Mouse (Mus musculus) right cerebral cortex, postnatal 25 days (tissue): ENCODE data around the gene Atg16l1.
"Not testable (repeated sequence)": the region's sequence is repeated elsewhere in the genome, so short reads cannot be mapped to it uniquely, and the experiment has no call there.

Experiments used
- DNase-seq: peaks from one replicate; pipeline ENCODE4 v3.0.0; 2022

The Atg16l1 gene

GRCm38 (mm10) chr1:87774845-87775244 is 19.2 kb downstream of the Atg16l1 start:
- DNase-seq = no peak

DNA sequence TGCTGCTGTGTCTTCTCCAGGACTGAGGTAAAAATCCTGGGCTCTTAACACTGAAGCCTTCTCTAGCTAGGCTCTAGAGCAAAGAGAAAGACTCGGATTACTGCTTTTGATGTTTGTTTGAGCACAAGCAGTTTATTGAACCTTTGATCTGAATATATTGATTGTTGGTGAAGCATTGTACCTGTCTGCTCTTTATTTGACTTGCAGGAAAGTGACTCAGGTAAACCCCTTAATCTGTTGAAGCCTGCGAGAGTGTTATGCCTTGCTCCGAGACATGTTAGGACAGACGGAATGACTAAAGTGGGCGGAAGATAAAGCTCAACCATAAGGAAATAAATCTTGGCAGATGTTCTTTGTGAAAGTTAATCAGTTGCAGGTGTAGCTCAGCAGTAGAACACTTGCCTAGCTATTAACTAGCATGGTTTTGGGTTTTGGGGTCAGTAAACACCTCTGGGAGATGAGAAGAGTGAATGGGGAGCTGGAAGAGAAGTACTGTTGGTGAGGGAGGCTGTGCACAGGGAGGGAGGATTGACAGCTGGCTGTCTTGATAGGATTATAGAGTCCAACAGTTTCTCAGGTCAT is 23.6 kb downstream of the Atg16l1 start:
- DNase-seq = no peak

DNA sequence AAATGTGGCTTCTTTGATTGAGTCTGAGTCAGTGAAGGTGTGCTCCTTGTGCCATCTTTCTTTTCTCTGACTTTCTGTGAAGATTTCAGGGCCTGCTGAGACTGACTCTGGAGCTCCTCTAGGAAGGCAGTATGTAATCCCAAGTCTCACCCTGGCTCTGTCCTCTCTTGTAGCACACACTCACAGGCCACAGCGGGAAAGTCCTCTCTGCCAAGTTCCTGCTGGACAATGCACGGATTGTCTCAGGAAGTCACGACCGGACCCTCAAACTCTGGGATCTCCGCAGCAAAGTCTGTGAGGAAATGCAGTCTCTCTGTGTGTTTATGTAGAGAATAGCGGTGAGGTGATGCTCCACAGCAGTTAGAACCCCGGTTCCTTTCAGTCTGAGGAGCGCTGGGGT is 30.0 kb downstream of the Atg16l1 start:
- no peak for DNase-seq

DNA sequence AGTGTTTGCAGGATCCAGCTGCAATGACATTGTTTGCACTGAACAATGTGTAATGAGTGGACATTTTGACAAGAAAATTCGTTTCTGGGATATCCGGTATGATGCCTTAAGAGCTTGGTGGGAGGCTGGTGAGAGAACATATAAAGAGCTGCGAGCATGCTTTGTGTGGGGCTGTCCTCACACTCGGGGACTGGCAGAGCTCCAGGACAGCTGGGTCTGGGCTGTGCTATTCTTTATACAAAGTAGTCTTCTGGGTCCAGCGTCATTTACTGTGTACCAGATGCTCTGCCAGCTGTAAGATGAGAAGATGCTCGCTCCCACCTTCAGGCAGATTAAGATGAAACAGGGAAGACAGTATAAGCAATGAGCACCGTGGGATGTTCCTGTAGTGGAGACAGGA is 30.6 kb downstream of the Atg16l1 start:
- peak; percentile 55 for DNase-seq

GRCm38 (mm10) chr1:87789665-87790064 is 34.0 kb downstream of the Atg16l1 start:
- DNase-seq = no peak

DNA sequence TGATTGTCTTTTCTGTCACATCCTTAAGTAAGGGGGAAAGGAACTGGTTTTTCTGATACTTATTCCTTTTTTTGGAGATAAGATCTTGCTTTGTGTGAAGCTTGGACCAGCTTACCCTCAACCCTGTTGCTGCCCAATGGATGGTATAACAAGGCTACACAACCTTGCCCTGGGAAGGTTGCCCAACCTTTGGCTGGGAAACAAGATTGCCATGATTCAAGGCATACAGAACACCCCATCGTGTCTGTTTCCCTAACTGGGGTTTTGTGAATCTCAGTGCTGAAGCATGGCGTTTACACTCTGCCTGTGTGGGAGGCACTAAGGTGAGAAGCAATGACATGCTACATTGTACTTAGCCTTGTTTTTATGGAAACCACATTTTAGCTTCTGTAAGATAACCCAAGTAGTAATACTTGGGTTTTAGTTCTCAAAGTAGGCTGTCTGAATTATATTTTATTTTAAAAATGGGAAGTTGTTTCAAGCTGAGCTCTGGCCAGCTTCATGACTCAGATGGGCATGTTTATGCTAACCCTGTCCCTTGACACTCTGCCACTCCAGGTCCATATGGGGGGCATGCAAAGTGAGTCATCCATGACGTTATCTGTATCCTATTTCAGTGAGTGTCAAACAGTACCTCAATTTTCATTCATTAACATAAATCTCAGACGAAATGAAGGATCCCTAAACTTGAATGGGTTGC is 36.9 kb downstream of the Atg16l1 start:
- DNase-seq = no peak

DNA sequence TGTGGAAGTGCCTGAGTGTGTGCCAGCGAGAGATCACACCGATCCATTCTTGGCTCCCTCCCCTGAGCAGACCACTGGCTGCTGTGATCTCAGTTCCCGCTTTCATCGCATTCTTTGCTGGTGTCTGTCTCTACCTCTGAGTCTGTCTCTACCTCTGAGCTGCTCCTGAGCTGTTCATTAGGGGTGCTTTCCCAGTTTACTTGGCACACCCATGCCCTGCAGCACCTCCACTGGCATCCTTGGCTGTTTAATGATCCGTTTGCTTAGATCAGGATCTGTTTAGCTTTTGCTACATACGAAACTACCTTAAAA is 37.4 kb downstream of the Atg16l1 start:
- DNase-seq = no peak

- DNase-seq = no peak
These were observed 42.0 kb downstream of the Atg16l1 start for GRCm38 (mm10) chr1:87797702-87798101.

- DNase-seq = peak; percentile 34
These were observed 42.6 kb downstream of the Atg16l1 start for GRCm38 (mm10) chr1:87798306-87798705.

DNA sequence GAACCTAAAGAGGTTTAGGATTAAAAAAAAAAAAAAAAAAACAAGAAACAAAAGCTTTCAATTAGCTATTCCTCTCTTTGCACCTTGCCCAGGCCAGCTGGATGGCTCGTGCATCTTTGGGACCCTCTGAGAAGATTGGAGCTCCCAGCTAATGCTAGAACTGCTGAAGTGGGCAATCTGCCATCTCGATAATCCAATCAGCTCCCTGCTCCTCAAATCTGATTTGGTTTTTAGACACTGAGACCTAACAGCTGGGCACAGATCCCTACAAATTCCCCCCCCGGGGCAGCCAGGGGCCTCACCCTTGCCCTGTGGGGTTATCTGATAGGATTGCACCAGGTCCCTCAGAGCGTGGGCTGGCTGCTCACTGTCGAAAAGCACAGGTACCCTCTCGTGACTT is 47.9 kb downstream of the Atg16l1 start, which contains the start of gene Sag:
TSS of gene Sag (plus strand) at position 105 of the 400 bp plus-strand sequence.
- no peak for DNase-seq

DNA sequence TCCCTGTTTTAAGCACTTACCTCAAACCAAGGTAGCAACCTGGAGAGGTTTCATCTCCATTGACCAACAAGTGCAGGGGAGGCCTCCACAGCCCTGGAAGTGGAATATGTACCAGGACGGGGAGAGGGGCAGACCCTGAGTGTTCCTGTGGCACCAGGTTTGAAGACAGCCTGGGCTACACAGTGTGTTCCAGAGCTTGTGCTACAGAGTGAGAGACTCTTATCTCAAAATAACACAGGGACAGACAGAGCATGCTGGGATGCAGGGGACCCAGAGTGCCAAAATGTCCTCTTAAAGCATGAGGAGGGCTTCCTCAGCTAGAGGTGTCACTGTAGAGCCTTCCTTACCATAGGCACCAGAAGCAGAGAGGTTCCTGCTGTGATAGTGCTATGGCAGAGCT is 52.1 kb downstream of the Atg16l1 start:
- no peak for DNase-seq

- DNase-seq = no peak
These were observed 55.7 kb downstream of the Atg16l1 start for GRCm38 (mm10) chr1:87811391-87811790.

DNA sequence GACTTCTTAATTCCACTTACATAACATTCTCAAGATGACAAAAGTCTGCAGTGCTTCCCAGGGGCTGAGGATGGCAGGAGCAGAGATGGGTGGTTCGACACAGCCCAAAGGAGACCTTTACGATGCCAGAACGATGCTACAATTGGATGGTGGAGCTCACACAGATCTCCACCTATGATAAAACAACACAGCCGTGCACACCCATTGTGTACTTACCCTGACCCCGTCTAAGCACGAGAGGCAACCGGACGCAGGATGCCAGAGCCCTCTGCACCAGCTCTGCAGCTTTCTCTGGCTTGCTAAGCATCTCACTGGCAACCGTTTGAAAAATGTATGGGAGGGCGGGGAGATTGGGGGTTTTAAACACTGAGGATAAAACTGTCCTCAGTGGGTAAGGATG is 56.4 kb downstream of the Atg16l1 start:
- DNase-seq = no peak

DNA sequence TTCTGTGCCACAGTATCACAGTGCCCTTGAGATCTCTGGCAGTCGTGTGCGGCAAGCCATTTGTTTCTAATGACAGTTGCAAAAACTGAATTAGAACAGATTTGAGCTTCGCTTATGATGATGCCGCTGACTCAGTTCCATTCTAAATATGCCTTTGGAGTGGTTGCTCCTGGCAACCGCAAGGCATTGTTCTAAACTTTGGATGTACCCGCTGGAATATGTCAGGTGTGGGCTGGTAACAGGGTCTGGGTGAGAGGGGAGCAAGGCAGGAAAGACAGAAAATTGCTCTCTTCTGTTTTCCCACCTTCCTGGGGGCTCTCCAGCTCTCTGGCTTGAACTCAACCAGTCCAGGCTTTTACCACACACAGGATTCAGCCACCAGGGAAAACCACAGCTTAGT is 57.5 kb downstream of the Atg16l1 start:
- DNase-seq = peak; percentile 67

GRCm38 (mm10) chr1:87813681-87814080 is 58.0 kb downstream of the Atg16l1 start:
- DNase-seq = peak; percentile 16

- no peak for DNase-seq
These were observed 68.8 kb downstream of the Atg16l1 start for GRCm38 (mm10) chr1:87824420-87824995.

DNA sequence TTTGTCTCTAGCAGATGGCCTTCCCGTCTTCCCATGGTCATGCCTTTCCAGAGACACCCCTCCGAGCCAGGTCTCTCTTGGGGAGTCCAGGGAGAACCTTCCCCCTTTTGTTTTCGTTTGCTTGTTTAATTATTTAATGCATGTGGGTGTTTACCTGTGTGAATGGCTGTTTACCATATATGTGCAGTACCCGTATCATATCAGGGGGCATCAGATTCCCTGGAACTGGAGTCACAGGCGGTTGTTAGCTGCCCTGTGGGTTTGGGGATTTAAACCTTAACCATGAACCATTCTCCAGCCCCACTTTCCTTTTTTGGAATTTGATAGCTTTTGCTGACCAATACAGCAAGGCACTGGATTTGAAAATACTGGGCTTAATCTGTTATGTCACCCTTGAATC is 69.6 kb downstream of the Atg16l1 start:
- DNase-seq = no peak

DNA sequence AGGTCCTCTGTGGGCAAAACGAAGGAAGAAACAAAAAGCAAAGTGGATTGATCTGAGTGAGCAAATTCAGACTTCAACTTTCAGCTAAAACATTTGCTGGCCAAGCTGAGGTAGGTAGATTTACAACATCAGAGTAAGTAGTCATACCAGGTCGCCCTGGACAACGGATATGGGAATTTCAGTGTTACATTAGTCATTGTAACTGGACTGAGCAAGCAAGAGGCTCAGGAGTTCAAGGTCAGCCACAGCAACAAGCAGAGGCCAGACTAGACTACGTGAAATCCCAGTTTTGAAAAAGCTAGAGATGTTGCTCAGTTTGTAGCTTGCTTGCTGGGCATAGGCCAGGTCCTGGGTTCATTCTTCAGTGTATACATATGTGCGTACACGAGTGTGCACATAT is 70.3 kb downstream of the Atg16l1 start:
- DNase-seq = no peak

DNA sequence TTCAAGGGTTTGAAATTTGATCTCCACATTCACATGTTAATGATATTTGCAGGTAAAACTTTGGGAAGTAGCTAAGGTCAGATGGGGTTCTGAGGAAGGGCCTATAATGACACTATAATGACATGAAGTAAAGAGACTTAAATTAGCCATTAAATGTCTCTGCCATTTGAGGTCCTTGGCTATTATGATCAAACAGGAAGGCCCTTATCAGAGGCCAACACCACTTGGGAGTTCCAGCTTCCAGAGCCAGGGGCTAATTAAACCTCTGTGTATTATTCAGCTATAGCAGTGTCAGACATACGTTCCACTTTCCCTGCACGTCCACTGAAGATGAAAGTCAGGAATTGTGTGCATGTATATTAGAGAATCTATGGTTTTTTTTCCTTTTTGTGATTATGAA is 70.8 kb downstream of the Atg16l1 start:
- DNase-seq = no peak

DNA sequence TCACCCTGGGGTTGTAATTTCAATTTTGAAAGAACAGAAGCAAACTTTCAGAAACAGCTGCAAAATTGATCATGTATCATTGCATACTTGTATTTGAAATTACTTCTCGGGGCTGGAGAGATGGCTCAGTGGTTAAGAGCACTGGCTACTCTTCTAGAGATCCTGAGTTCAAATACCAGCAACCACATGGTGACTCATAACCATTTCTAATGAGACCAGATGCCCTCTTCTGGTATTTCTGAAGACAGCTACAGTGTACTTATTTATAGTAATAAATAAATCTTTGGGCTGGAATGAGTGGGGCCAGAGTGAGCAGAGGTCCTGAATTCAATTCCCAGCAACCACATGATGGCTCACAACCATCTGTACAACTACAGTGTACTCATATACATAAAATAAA is 71.8 kb downstream of the Atg16l1 start:
- not testable (repeated sequence) for DNase-seq

GRCm38 (mm10) chr1:87828185-87828584 is 72.5 kb downstream of the Atg16l1 start:
- DNase-seq = peak; percentile 31

DNA sequence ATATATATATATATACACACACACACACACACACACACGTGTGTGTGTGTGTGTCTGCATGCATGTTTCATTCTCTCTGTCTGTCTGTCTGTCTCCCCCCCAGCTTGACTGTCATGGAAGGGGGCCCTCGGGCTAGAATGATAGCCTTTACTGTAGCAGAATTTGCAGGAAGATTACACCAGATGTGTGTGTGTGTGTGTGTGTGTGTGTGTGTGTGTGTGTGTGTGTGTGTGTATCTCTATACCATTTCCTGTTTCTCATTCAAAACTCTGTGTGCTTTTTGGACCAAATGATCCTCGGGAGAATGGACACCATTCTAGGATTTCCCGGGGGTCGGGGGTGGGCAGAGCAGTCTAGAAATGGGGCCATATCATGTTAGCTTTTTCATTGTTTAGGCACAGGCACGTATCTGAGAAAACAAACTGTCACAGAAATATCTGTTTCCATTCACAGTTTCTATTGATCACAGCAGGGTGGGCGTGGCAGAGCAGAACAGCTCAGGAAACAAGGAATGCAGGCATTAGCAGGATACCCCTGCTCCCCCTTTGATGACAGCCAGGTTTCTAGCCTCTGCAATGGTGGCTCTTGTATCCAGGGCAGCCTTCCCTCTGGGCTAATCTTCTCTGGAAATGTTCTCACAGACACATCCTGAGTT is 73.4 kb downstream of the Atg16l1 start:
- no peak for DNase-seq

DNA sequence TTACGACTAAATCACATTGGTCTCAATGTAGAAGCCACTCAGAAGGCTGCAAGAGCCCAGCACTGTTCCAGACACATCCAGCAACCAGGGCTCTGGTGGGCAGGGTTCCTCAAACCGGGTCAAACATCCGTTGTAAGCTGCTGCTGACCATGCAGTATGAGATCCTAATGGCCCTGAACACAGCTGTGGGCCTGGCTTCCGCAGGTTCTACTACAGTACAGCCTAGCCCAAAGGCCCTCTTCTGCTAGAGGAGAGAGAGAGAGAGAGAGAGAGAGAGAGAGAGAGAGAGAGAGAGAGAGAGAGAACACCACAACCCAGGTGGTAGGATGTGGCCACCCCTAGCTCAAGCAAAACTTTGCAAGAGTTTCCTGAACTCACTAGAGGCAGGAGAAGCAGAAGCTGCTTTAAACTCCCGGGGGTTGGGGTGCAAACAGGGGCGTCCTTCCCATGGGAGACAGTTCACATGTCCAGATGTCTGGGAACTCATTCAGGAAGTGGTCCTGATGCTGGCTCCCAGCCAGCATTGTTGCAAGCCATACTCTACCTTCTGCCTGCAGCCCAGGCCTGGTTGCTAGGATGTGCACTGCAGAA is 74.0 kb downstream of the Atg16l1 start:
- DNase-seq = no peak

- DNase-seq = no peak
These were observed 80.8 kb downstream of the Atg16l1 start for GRCm38 (mm10) chr1:87836453-87836852.
